In genomic region chr10:37627900-37628299, GRCm38 (mm10) we compare ENCODE assay signal across 19 mouse cellular contexts.
DNase-seq lines count a peak whose midpoint lies in the region; ATAC-seq and TF ChIP-seq lines count a peak whose summit lies in the region.
"Had no signal": no experiment of that assay in that cellular context is flagged by ENCODE, and none has a peak within 500 bp of the region (broad histone marks: within the 10 kb centered on the region; RNA-seq: fewer than 3 reads in every experiment).

No protein-coding gene starts in this region.

- no peak for ATAC-seq in midbrain, embryonic 11.5 days (ENCODE audit: low FRiP score)
- ATAC-seq in heart, embryonic 11.5 days (replicated peaks; ENCODE audit: insufficient number of reproducible peaks, low FRiP score, low TSS enrichment) = no peak; the same call in 1 of the 2 replicates
- ATAC-seq in heart, embryonic 16.5 days (replicated peaks; ENCODE audit: extremely low read depth, insufficient read depth, low FRiP score) = peak; percentile 75
- no peak for ATAC-seq in liver, postnatal 0 days
- ATAC-seq: CD4-positive, CD25-positive, alpha-beta regulatory T cell, adult 4 months; intestine, embryonic 15.5 days; liver, embryonic 12.5 days had no signal

- no peak for TF ChIP-seq CTCF in liver, postnatal 0 days (IDR thresholded peaks at IDR 0.05; ENCODE audit: low read depth)

- H3K9ac ChIP-seq in midbrain, embryonic 11.5 days (ENCODE audit: low read length) = no peak overlapping the region
- H3K9ac ChIP-seq in heart, embryonic 11.5 days (ENCODE audit: low read depth, low read length) = no peak overlapping the region
- no peak overlapping the region for H3K9ac ChIP-seq in heart, embryonic 16.5 days (ENCODE audit: low read length)
- no peak overlapping the region for H3K9ac ChIP-seq in liver, postnatal 0 days (replicated peaks)
- H3K9ac ChIP-seq: intestine, embryonic 15.5 days; kidney, embryonic 15.5 days; liver, embryonic 12.5 days had no signal

- no peak for TF ChIP-seq EP300 in liver, postnatal 0 days (IDR thresholded peaks at IDR 0.05; ENCODE audit: low read depth)

- no peak overlapping the region for H3K4me2 ChIP-seq in midbrain, embryonic 11.5 days
- no peak overlapping the region for H3K4me2 ChIP-seq in heart, embryonic 11.5 days
- H3K4me2 ChIP-seq in heart, embryonic 16.5 days (ENCODE audit: low read depth, low read length) = no peak overlapping the region
- no peak overlapping the region for H3K4me2 ChIP-seq in liver, postnatal 0 days (ENCODE audit: low read depth, low read length)
- H3K4me2 ChIP-seq: intestine, embryonic 15.5 days; kidney, embryonic 15.5 days; liver, embryonic 12.5 days had no signal

- DNase-seq in heart, adult 18-20 months = peak; percentile 7 to 16
- DNase-seq in heart, postnatal 25 days (ENCODE audit: low spot score) = no peak
- peak; percentile 69 for DNase-seq in midbrain, embryonic 11.5 days (ENCODE audit: low spot score, missing footprints)
- no peak for DNase-seq in midbrain, embryonic 10.5 days (ENCODE audit: low spot score)
- no peak for DNase-seq in liver, postnatal 0 days
- no peak for DNase-seq in B cell, adult 2 months
- DNase-seq: cerebellum, adult 9-10 months; gastrocnemius, postnatal 36 days; lung, postnatal 14 days had no signal

- no peaks in the 10 kb centered on the region for H3K4me1 ChIP-seq in midbrain, embryonic 11.5 days (ENCODE audit: control insufficient read depth, insufficient read depth, low read length)
- H3K4me1 ChIP-seq in midbrain, embryonic 10.5 days = no peaks in the 10 kb centered on the region
- 0 out of 2 replicates have a peak, but pooled peaks cover 2% of the 10 kb centered on the region for H3K4me1 ChIP-seq in heart, embryonic 11.5 days (ENCODE audit: control insufficient read depth, insufficient read depth, low read length)
- peaks cover 2% of the 10 kb centered on the region; the same call in 1 of the 2 replicates for H3K4me1 ChIP-seq in heart, embryonic 16.5 days (ENCODE audit: control insufficient read depth, insufficient read depth, low read length)
- H3K4me1 ChIP-seq in liver, postnatal 0 days (ENCODE audit: insufficient read depth) = no peaks in the 10 kb centered on the region
- H3K4me1 ChIP-seq: hindbrain, embryonic 10.5 days; intestine, embryonic 15.5 days; kidney, embryonic 15.5 days; liver, embryonic 12.5 days; megakaryocyte, embryonic 14.5 days had no signal

- H3K27me3 ChIP-seq in midbrain, embryonic 11.5 days (ENCODE audit: control insufficient read depth, insufficient read depth, low read length) = no peaks in the 10 kb centered on the region
- H3K27me3 ChIP-seq in midbrain, embryonic 10.5 days (ENCODE audit: low read depth, poor library complexity, severe bottlenecking) = no peaks in the 10 kb centered on the region
- peaks cover 6% of the 10 kb centered on the region; the same call in 1 of the 2 replicates for H3K27me3 ChIP-seq in heart, embryonic 11.5 days (ENCODE audit: control insufficient read depth, insufficient read depth, low read length)
- H3K27me3 ChIP-seq in heart, embryonic 16.5 days (ENCODE audit: control insufficient read depth, insufficient read depth, low read length) = peaks cover 13% of the 10 kb centered on the region
- no peaks in the 10 kb centered on the region for H3K27me3 ChIP-seq in liver, postnatal 0 days (ENCODE audit: insufficient read depth, low read length)
- H3K27me3 ChIP-seq: intestine, embryonic 15.5 days; kidney, embryonic 15.5 days; liver, embryonic 12.5 days; megakaryocyte, embryonic 14.5 days had no signal

- H3K4me3 ChIP-seq in midbrain, embryonic 11.5 days (ENCODE audit: low read depth, low read length) = no peak overlapping the region
- no peak overlapping the region for H3K4me3 ChIP-seq in midbrain, embryonic 10.5 days
- no peak overlapping the region for H3K4me3 ChIP-seq in heart, embryonic 11.5 days (ENCODE audit: low read depth, low read length)
- H3K4me3 ChIP-seq in heart, embryonic 16.5 days (ENCODE audit: low read length) = no peak overlapping the region
- H3K4me3 ChIP-seq in liver, postnatal 0 days (ENCODE audit: low read depth, low read length) = no peak overlapping the region
- H3K4me3 ChIP-seq: hindbrain, embryonic 10.5 days; intestine, embryonic 15.5 days; kidney, embryonic 15.5 days; liver, embryonic 12.5 days; megakaryocyte, embryonic 14.5 days; myocyte had no signal

- no peaks in the 10 kb centered on the region; the same call in 1 of the 2 replicates for H3K9me3 ChIP-seq in midbrain, embryonic 11.5 days (ENCODE audit: control insufficient read depth, low read length)
- H3K9me3 ChIP-seq in midbrain, embryonic 10.5 days (replicated peaks) = no peaks in the 10 kb centered on the region
- no peaks in the 10 kb centered on the region for H3K9me3 ChIP-seq in heart, embryonic 11.5 days (replicated peaks; ENCODE audit: control insufficient read depth, low read length)
- H3K9me3 ChIP-seq in heart, embryonic 16.5 days (replicated peaks; ENCODE audit: control insufficient read depth, low read length) = peaks cover 5% of the 10 kb centered on the region
- no peaks in the 10 kb centered on the region for H3K9me3 ChIP-seq in liver, postnatal 0 days (ENCODE audit: low read length)
- H3K9me3 ChIP-seq: G1E; hindbrain, embryonic 10.5 days; intestine, embryonic 15.5 days; kidney, embryonic 15.5 days; liver, embryonic 12.5 days; megakaryocyte, embryonic 14.5 days had no signal

- H3K27ac ChIP-seq in midbrain, embryonic 11.5 days (ENCODE audit: low read depth, low read length) = no peak overlapping the region
- no peak overlapping the region for H3K27ac ChIP-seq in midbrain, embryonic 10.5 days (replicated peaks)
- H3K27ac ChIP-seq in heart, embryonic 11.5 days (ENCODE audit: low read depth, low read length) = 0 out of 2 replicates have a peak overlapping the region, but pooled peaks have one; percentile 46
- H3K27ac ChIP-seq in heart, embryonic 16.5 days (ENCODE audit: low read length) = no peak overlapping the region
- H3K27ac ChIP-seq in liver, postnatal 0 days (ENCODE audit: low read depth) = no peak overlapping the region
- H3K27ac ChIP-seq: hindbrain, embryonic 10.5 days; intestine, embryonic 15.5 days; kidney, embryonic 15.5 days; liver, embryonic 12.5 days had no signal

- WGBS in midbrain, embryonic 11.5 days = 65% methylated on average over 3 of the region's 3 CpGs
- 74% methylated on average over 3 of the region's 3 CpGs for WGBS in midbrain, embryonic 10.5 days
- 70% methylated on average over 3 of the region's 3 CpGs for WGBS in heart, embryonic 11.5 days (ENCODE audit: insufficient replicate concordance)
- WGBS in heart, embryonic 16.5 days = 72% methylated on average over 3 of the region's 3 CpGs
- WGBS in liver, postnatal 0 days (ENCODE audit: insufficient replicate concordance) = 78% methylated on average over 3 of the region's 3 CpGs

- intact Hi-C loops in heart, postnatal 25 days (cut with DNase I) = no loop called here

- H3K36me3 ChIP-seq in midbrain, embryonic 11.5 days (ENCODE audit: control insufficient read depth, insufficient read depth, low read length) = no peaks in the 10 kb centered on the region
- no peaks in the 10 kb centered on the region for H3K36me3 ChIP-seq in midbrain, embryonic 10.5 days
- no peaks in the 10 kb centered on the region for H3K36me3 ChIP-seq in heart, embryonic 11.5 days (ENCODE audit: control insufficient read depth, insufficient read depth, low read length)
- H3K36me3 ChIP-seq in heart, embryonic 16.5 days (ENCODE audit: control insufficient read depth, insufficient read depth) = no peaks in the 10 kb centered on the region
- H3K36me3 ChIP-seq in liver, postnatal 0 days (replicated peaks; ENCODE audit: insufficient read depth, low read length) = no peaks in the 10 kb centered on the region
- H3K36me3 ChIP-seq: G1E; hindbrain, embryonic 10.5 days; intestine, embryonic 15.5 days; kidney, embryonic 15.5 days; liver, embryonic 12.5 days had no signal

Comparison
In these comparisons a context has a peak if more than half of its experiments do, and no peak if none do; other contexts are left out.
1. DNase-seq: peak in heart, adult 18-20 months (2 of 2) and midbrain, embryonic 11.5 days (single experiment); none in heart, postnatal 25 days (single experiment), midbrain, embryonic 10.5 days (single experiment), liver, postnatal 0 days (single experiment) and B cell, adult 2 months (0 of 2).